Mouse (Mus musculus) neutrophil, adult 59 days (primary cell): ENCODE measurements around the gene Cnr2. TPM values are rescaled to one million over a fixed set of nuclear protein-coding genes. Genes with fewer than 3 reads are reported as not detected.

Experiments used
- total RNA-seq, 2 experiments: library from RNA; stranded (reverse); gene quantifications; 1 replicate in 1 of 2; 2 replicates in 1 of 2; pipeline ENCODE4 v1.2.4; 2023

Cnr2 gene
- 10 to 100 TPM; 32.0 to 36.5 TPM for total RNA-seq

GRCm38 (mm10) chr4:135895071-135895571, at the start of gene Cnr2:
Gene Cnr2, plus strand, starts transcription at chr4:135895394.

GRCm38 (mm10) chr4:135855536-135856222, 39.5 kb upstream of the Cnr2 start, which contains the start of gene Srsf10:
Gene Srsf10, plus strand, starts transcription at chr4:135855747.

GRCm38 (mm10) chr4:135873526-135874202, 21.5 kb upstream of the Cnr2 start, which contains the start of gene Pnrc2:
Gene Pnrc2, minus strand, starts transcription at chr4:135873850.

GRCm38 (mm10) chr4:135920304-135921241, 25.4 kb downstream of the Cnr2 start, which contains the start of gene Fuca1:
Gene Fuca1, plus strand, starts transcription at chr4:135920735.

GRCm38 (mm10) chr4:135946278-135946658, 51.1 kb downstream of the Cnr2 start, which contains the start of gene Hmgcl:
Gene Hmgcl, plus strand, starts transcription at chr4:135946448.

GRCm38 (mm10) chr4:135963457-135964193, 68.4 kb downstream of the Cnr2 start, which contains the start of gene Gale:
Gene Gale, plus strand, starts transcription at chr4:135963727.

Other genes with a start within 250 kb of the Cnr2 start
- 10 to 100 TPM; 41.5 to 51.0 TPM for gene Ifnlr1, start 209.1 kb upstream of the Cnr2 start, total RNA-seq
- not detected for gene Il22ra1, start 167.2 kb upstream of the Cnr2 start, total RNA-seq
- gene Myom3, start 135.7 kb upstream of the Cnr2 start, total RNA-seq: not detected
- 10 to 100 TPM; 56.8 to 69.4 TPM for gene Srsf10, start 39.6 kb upstream of the Cnr2 start, total RNA-seq
- 10 to 100 TPM; 84.4 to 94.3 TPM for gene Pnrc2, start 21.5 kb upstream of the Cnr2 start, total RNA-seq
- gene Fuca1, start 25.3 kb downstream of the Cnr2 start, total RNA-seq: 100 to 1,000 TPM; 129 to 132 TPM
- 10 to 100 TPM; 52.8 to 65.4 TPM for gene Hmgcl, start 51.1 kb downstream of the Cnr2 start, total RNA-seq
- 10 to 100 TPM; 15.4 to 16.8 TPM for gene Gale, start 68.3 kb downstream of the Cnr2 start, total RNA-seq
- gene Lypla2, start 77.2 kb downstream of the Cnr2 start, total RNA-seq: 100 to 1,000 TPM; 101 to 106 TPM
- gene Pithd1, start 91.9 kb downstream of the Cnr2 start, total RNA-seq: 10 to 100 TPM; 23.1 to 23.6 TPM
- gene Eloa, start 126.4 kb downstream of the Cnr2 start, total RNA-seq: 10 to 100 TPM; 65.3 to 70.7 TPM
- 100 to 1,000 TPM; 351 to 354 TPM for gene Rpl11, start 158.0 kb downstream of the Cnr2 start, total RNA-seq
- 1 to 10 TPM; 3.5 to 7.7 TPM for gene Id3, start 248.1 kb downstream of the Cnr2 start, total RNA-seq